Comparison of ENCODE assay signal across 13 mouse cellular contexts in the genomic region with DNA sequence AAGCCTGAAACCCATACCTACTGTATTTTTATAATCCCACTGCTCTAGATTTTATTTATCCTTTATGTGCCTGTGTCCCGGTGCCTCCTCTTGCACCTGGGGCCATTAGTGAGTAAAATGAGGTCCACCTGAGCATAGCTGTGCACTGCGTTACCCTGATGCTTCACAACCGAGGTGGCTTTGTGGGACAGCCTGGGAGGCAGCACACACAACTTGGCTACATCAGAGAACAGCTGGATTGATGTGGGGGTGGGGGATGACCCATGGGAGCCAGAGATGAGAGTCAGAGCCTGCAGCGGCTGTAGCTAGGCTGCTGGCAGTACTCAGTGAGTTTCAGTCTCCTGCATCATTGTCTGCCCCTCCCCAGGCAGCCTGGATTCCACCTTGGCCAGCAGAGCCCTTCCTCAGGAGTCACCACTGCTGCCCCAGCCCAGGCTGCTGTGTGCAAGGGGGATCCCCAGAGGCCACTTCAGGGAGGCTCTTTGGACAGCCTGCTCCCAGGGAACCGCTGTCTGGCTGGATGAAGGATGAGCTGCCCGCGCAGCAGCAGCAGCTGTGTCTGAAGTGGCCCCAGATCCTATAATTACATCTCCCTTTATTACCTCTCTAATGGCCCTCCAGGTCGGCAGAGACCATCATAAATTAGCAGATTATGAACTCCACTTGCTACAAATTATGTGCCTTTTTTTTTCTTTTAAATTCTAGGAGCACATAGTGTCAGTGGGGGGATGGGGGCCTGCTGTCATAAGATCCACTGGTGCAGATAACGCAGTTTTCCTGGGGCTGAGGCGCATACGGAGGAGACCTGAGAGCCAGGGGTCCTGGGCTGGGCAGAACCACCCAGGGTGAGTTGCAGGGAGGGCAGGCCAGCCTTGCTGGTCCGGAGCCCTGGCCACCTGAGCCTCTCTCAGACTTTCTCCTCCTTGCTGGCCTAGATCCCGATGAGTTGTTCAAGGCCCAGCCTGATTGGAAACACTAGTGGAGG.
DNase-seq lines count a peak whose midpoint lies in the region; ATAC-seq and TF ChIP-seq lines count a peak whose summit lies in the region.
"Had no signal": no experiment of that assay in that cellular context is flagged by ENCODE, and none has a peak within 500 bp of the region (broad histone marks: within the 10 kb centered on the region; RNA-seq: fewer than 3 reads in every experiment).

No protein-coding gene starts in this region.

- WGBS in intestine, embryonic 14.5 days = 28% methylated on average over 13 of the region's 13 CpGs
- 38% methylated on average over 13 of the region's 13 CpGs for WGBS in intestine, postnatal 0 days
- 36% methylated on average over 13 of the region's 13 CpGs for WGBS in hindbrain, embryonic 11.5 days
- 44% methylated on average over 13 of the region's 13 CpGs for WGBS in midbrain, embryonic 14.5 days
- 46% methylated on average over 13 of the region's 13 CpGs for WGBS in heart, embryonic 11.5 days (ENCODE audit: insufficient replicate concordance)

- H3K4me3 ChIP-seq in intestine, embryonic 14.5 days (ENCODE audit: low read depth, low read length) = no peak overlapping the region
- H3K4me3 ChIP-seq in intestine, postnatal 0 days (ENCODE audit: low read depth, low read length) = no peak overlapping the region
- no peak overlapping the region for H3K4me3 ChIP-seq in ES-Bruce4 (ENCODE audit: low read depth, low read length)
- H3K4me3 ChIP-seq in hindbrain, embryonic 11.5 days (ENCODE audit: low read depth, low read length) = no peak overlapping the region
- H3K4me3 ChIP-seq in midbrain, embryonic 14.5 days (replicated peaks; ENCODE audit: low read depth, low read length) = no peak overlapping the region
- H3K4me3 ChIP-seq in heart, embryonic 11.5 days (ENCODE audit: low read depth, low read length) = no peak overlapping the region
- H3K4me3 ChIP-seq: embryonic facial prominence, embryonic 12.5 days; myocyte had no signal

- no peak overlapping the region; the same call in 1 of the 2 replicates for H3K4me2 ChIP-seq in intestine, embryonic 14.5 days (ENCODE audit: low read length)
- H3K4me2 ChIP-seq in intestine, postnatal 0 days (replicated peaks; ENCODE audit: low read depth) = no peak overlapping the region
- H3K4me2 ChIP-seq in hindbrain, embryonic 11.5 days (replicated peaks; ENCODE audit: low read depth, low read length) = no peak overlapping the region
- no peak overlapping the region for H3K4me2 ChIP-seq in midbrain, embryonic 14.5 days (ENCODE audit: low read length)
- no peak overlapping the region for H3K4me2 ChIP-seq in heart, embryonic 11.5 days
- H3K4me2 ChIP-seq: embryonic facial prominence, embryonic 12.5 days had no signal

- no peak overlapping the region for H3K27ac ChIP-seq in intestine, embryonic 14.5 days (ENCODE audit: low read depth)
- no peak overlapping the region for H3K27ac ChIP-seq in intestine, postnatal 0 days (ENCODE audit: low read depth, low read length)
- H3K27ac ChIP-seq in ES-Bruce4 (ENCODE audit: insufficient read depth, low read length) = peak overlapping the region; percentile 7; the same call in 1 of the 2 replicates
- H3K27ac ChIP-seq in hindbrain, embryonic 11.5 days (ENCODE audit: low read depth, low read length) = peak overlapping the region; percentile 48; the same call in 1 of the 2 replicates
- H3K27ac ChIP-seq in midbrain, embryonic 14.5 days (replicated peaks; ENCODE audit: low read depth, low read length) = 0 out of 2 replicates have a peak overlapping the region, but pooled peaks have one; percentile 26
- H3K27ac ChIP-seq in heart, embryonic 11.5 days (ENCODE audit: low read depth, low read length) = no peak overlapping the region
- H3K27ac ChIP-seq: embryonic facial prominence, embryonic 12.5 days had no signal

- peak; percentile 67 for DNase-seq in intestine, embryonic 14.5 days (ENCODE audit: low spot score)
- peak; percentile 46 for DNase-seq in hindbrain, embryonic 11.5 days (ENCODE audit: low spot score)
- peak; percentile 24 for DNase-seq in midbrain, embryonic 14.5 days
- DNase-seq in urinary bladder, adult 2 months (ENCODE audit: low spot score) = no peak
- DNase-seq in gastrocnemius, postnatal 4 days (ENCODE audit: low spot score in 2 of 2) = no peak
- DNase-seq: adrenal gland, adult 8-10 months; forebrain, postnatal 0 days; liver, postnatal 0 days had no signal

- no peak for TF ChIP-seq POLR2A in ES-Bruce4 (IDR thresholded peaks at IDR 0.05; ENCODE audit: insufficient read depth, low read length)

- no peaks in the 10 kb centered on the region for H3K27me3 ChIP-seq in intestine, embryonic 14.5 days (replicated peaks; ENCODE audit: control insufficient read depth, insufficient read depth, low read length)
- H3K27me3 ChIP-seq in intestine, postnatal 0 days (replicated peaks; ENCODE audit: control insufficient read depth, insufficient read depth, low read length) = no peaks in the 10 kb centered on the region
- H3K27me3 ChIP-seq in ES-Bruce4 (ENCODE audit: control insufficient read depth, insufficient read depth, low read length, poor library complexity, severe bottlenecking) = no peaks in the 10 kb centered on the region
- H3K27me3 ChIP-seq in hindbrain, embryonic 11.5 days (ENCODE audit: control insufficient read depth, insufficient read depth, low read length) = no peaks in the 10 kb centered on the region
- no peaks in the 10 kb centered on the region for H3K27me3 ChIP-seq in midbrain, embryonic 14.5 days (ENCODE audit: control insufficient read depth, insufficient read depth, low read length)
- no peaks in the 10 kb centered on the region for H3K27me3 ChIP-seq in heart, embryonic 11.5 days (ENCODE audit: control insufficient read depth, insufficient read depth, low read length)
- H3K27me3 ChIP-seq: embryonic facial prominence, embryonic 12.5 days had no signal

- no peak overlapping the region for H3K9ac ChIP-seq in intestine, embryonic 14.5 days (ENCODE audit: low read length)
- no peak overlapping the region for H3K9ac ChIP-seq in intestine, postnatal 0 days (ENCODE audit: low read depth, low read length)
- H3K9ac ChIP-seq in ES-Bruce4 (ENCODE audit: low read depth, poor library complexity, severe bottlenecking) = no peak overlapping the region
- no peak overlapping the region for H3K9ac ChIP-seq in hindbrain, embryonic 11.5 days (ENCODE audit: low read depth, low read length)
- no peak overlapping the region for H3K9ac ChIP-seq in midbrain, embryonic 14.5 days (replicated peaks; ENCODE audit: low read length)
- H3K9ac ChIP-seq in heart, embryonic 11.5 days (ENCODE audit: low read depth, low read length) = no peak overlapping the region
- H3K9ac ChIP-seq: embryonic facial prominence, embryonic 12.5 days; forebrain, postnatal 0 days; liver, postnatal 0 days had no signal

- TF ChIP-seq CTCF in intestine, postnatal 0 days (IDR thresholded peaks at IDR 0.05; ENCODE audit: low read depth) = no peak
- TF ChIP-seq CTCF in ES-Bruce4 (IDR thresholded peaks at IDR 0.05; ENCODE audit: low read depth, low read length) = no peak

- H3K9me3 ChIP-seq in intestine, embryonic 14.5 days (ENCODE audit: control insufficient read depth, low read length) = no peaks in the 10 kb centered on the region
- H3K9me3 ChIP-seq in intestine, postnatal 0 days (ENCODE audit: control insufficient read depth) = no peaks in the 10 kb centered on the region
- H3K9me3 ChIP-seq in ES-Bruce4 (replicated peaks; ENCODE audit: control insufficient read depth, insufficient read depth, low read length, poor library complexity, severe bottlenecking) = no peaks in the 10 kb centered on the region
- no peaks in the 10 kb centered on the region for H3K9me3 ChIP-seq in hindbrain, embryonic 11.5 days (ENCODE audit: control insufficient read depth, low read length)
- H3K9me3 ChIP-seq in midbrain, embryonic 14.5 days (ENCODE audit: control insufficient read depth, low read length) = no peaks in the 10 kb centered on the region
- H3K9me3 ChIP-seq in heart, embryonic 11.5 days (replicated peaks; ENCODE audit: control insufficient read depth, low read length) = no peaks in the 10 kb centered on the region
- H3K9me3 ChIP-seq: embryonic facial prominence, embryonic 12.5 days had no signal

- peaks cover 8% of the 10 kb centered on the region; the same call in 1 of the 2 replicates for H3K4me1 ChIP-seq in intestine, embryonic 14.5 days (replicated peaks; ENCODE audit: control insufficient read depth, insufficient read depth, low read length)
- H3K4me1 ChIP-seq in intestine, postnatal 0 days (replicated peaks; ENCODE audit: control insufficient read depth, insufficient read depth, low read length) = no peaks in the 10 kb centered on the region
- H3K4me1 ChIP-seq in ES-Bruce4 (ENCODE audit: control insufficient read depth, insufficient read depth, low read length) = peaks cover 26% of the 10 kb centered on the region
- H3K4me1 ChIP-seq in hindbrain, embryonic 11.5 days (replicated peaks; ENCODE audit: control insufficient read depth, insufficient read depth, low read length) = no peaks in the 10 kb centered on the region
- peaks cover 6% of the 10 kb centered on the region; the same call in 1 of the 2 replicates for H3K4me1 ChIP-seq in midbrain, embryonic 14.5 days (ENCODE audit: control insufficient read depth, insufficient read depth, low read length)
- no peaks in the 10 kb centered on the region; the same call in 1 of the 2 replicates for H3K4me1 ChIP-seq in heart, embryonic 11.5 days (ENCODE audit: control insufficient read depth, insufficient read depth, low read length)
- H3K4me1 ChIP-seq: embryonic facial prominence, embryonic 12.5 days had no signal

- no peaks in the 10 kb centered on the region for H3K36me3 ChIP-seq in intestine, embryonic 14.5 days (ENCODE audit: control insufficient read depth, insufficient read depth, low read length)
- no peaks in the 10 kb centered on the region for H3K36me3 ChIP-seq in intestine, postnatal 0 days (ENCODE audit: control insufficient read depth, insufficient read depth)
- peaks cover 95% of the 10 kb centered on the region for H3K36me3 ChIP-seq in ES-Bruce4 (ENCODE audit: control insufficient read depth, insufficient read depth, low read length, poor library complexity, severe bottlenecking)
- no peaks in the 10 kb centered on the region for H3K36me3 ChIP-seq in hindbrain, embryonic 11.5 days (ENCODE audit: control insufficient read depth, insufficient read depth, low read length)
- H3K36me3 ChIP-seq in midbrain, embryonic 14.5 days (ENCODE audit: control insufficient read depth, insufficient read depth, low read length) = no peaks in the 10 kb centered on the region
- no peaks in the 10 kb centered on the region for H3K36me3 ChIP-seq in heart, embryonic 11.5 days (ENCODE audit: control insufficient read depth, insufficient read depth, low read length)
- H3K36me3 ChIP-seq: embryonic facial prominence, embryonic 12.5 days had no signal

- no peak; the same call in 1 of the 2 replicates for ATAC-seq in intestine, embryonic 14.5 days (replicated peaks; ENCODE audit: low FRiP score, low TSS enrichment, low read depth)
- no peak for ATAC-seq in intestine, postnatal 0 days
- peak; percentile 81 for ATAC-seq in hindbrain, embryonic 11.5 days (ENCODE audit: low FRiP score)
- ATAC-seq in midbrain, embryonic 14.5 days (ENCODE audit: low FRiP score, low TSS enrichment) = no peak
- no peak for ATAC-seq in heart, embryonic 11.5 days (replicated peaks; ENCODE audit: insufficient number of reproducible peaks, low FRiP score, low TSS enrichment)
- ATAC-seq: forebrain, postnatal 0 days; liver, postnatal 0 days had no signal

- no peak for TF ChIP-seq EP300 in ES-Bruce4 (IDR thresholded peaks at IDR 0.05; ENCODE audit: insufficient read depth, low read depth, low read length)

Comparison
In these comparisons a context has a peak if more than half of its experiments do, and no peak if none do; other contexts are left out.
1. DNase-seq: peak in intestine, embryonic 14.5 days (single experiment), hindbrain, embryonic 11.5 days (single experiment) and midbrain, embryonic 14.5 days (single experiment); none in urinary bladder, adult 2 months (single experiment) and gastrocnemius, postnatal 4 days (0 of 2).
2. H3K27ac ChIP-seq: peak in ES-Bruce4 (single experiment), hindbrain, embryonic 11.5 days (single experiment) and midbrain, embryonic 14.5 days (single experiment); none in intestine, embryonic 14.5 days (single experiment), intestine, postnatal 0 days (single experiment) and heart, embryonic 11.5 days (single experiment).